Mouse (Mus musculus): ENCODE data around the gene Syt3.

The Syt3 gene

GRCm38 (mm10) chr7:44446070-44446855, 62.4 kb downstream of the Syt3 start:
- no peak for DNase-seq (ENCODE audit: low spot score)

Measured in retina, embryonic 14.5 days (tissue).